Mouse (Mus musculus) small intestine, adult 2 months (tissue): ENCODE results near the gene Rps18.

Source experiments
- CTCF ChIP-seq: fragments of 200-500 bp; IDR thresholded peaks from 2 replicates; pipeline ENCODE4 v1.5.1; 2012; ENCODE audit warnings: low read depth, mild to moderate bottlenecking, control low read depth, inconsistent platforms, low read length, moderate library complexity, mixed read lengths; ENCODE audit not compliant: insufficient replicate concordance, insufficient read length; ENCODE audit errors: extremely low read depth
- POLR2A ChIP-seq: fragments of 200-500 bp; IDR thresholded peaks from 2 replicates; pipeline ENCODE4 v1.6.1; 2012; ENCODE audit warnings: low read depth, mild to moderate bottlenecking, control low read depth, inconsistent platforms, low read length, moderate library complexity

DNA sequence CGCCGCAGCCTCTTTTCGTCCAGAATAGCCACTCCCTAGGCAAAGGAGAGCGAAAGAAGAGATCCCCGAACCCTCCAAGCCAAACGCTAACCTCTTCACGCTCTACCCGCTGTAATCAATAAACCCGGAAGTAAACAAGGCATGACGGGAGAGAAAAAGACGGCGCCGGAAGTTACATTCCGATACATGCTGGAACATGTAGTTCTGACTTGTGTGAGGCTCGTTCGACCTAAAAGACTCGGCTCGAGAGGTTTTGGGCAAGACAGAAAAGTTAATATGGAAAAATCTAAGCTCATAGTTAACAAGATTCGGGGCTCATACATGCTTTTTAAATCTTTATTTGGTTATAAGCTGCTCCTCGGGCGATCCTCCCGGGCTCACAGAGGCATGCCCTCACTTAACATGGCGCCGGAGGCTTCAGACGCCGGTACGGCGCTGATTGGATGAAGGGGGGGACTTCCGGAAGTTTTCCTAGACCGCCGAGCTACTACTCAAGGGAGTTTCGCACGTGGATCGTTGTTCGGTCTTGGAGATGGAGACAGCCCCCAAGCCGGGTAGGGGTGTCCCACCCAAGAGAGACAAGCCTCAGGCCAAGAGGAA, 15.5 kb downstream of the Rps18 start, which contains the start of the genes Pfdn6 and Wdr46:
- TF ChIP-seq CTCF (no peak), POLR2A (no peak)
